Mouse (Mus musculus) olfactory bulb, adult 2 months (tissue): ENCODE data around the gene Zfp143.

Experiments used
- CTCF ChIP-seq: fragments of 200-500 bp; IDR thresholded peaks from 2 replicates; pipeline ENCODE4 v1.5.1; 2012; ENCODE audit warnings: low read depth, mild to moderate bottlenecking, low read length, moderate library complexity; ENCODE audit not compliant: insufficient read depth
- POLR2A ChIP-seq: fragments of 200-500 bp; IDR thresholded peaks from 2 replicates; pipeline ENCODE4 v1.6.1; 2012; ENCODE audit warnings: mild to moderate bottlenecking, low read depth, low read length, moderate library complexity; ENCODE audit not compliant: insufficient read depth

DNA sequence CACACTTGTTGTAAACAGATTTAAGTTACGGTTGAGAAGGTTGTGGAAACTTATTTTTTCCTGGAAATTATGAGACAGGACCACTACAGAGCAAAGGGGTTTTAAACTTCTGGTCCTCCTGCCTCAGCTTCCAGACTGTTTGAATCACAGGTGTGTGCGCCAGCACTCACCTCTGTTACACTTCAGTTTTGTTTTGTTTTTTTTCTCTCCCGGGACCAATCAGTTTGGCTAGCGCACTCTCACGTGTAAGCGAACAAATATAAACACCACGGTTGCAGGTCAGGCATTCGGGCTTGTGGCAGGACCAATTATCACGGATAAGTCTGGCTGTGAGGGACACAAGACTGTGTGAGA is 60.1 kb downstream of the Zfp143 start:
- TF ChIP-seq POLR2A (no peak), CTCF (no peak)
